Mouse (Mus musculus) mesoderm, embryonic 11.5 days (tissue): ENCODE measurements at regions not wholly inside any gene's neighbourhood (a gene's known extent, or its start where the extent isn't known, plus 50 kb on each side); places are given as distances from the start of the nearest gene placed in this dataset.
A peak's percentile ranks its signal among the peaks of the same experiment; 100 is the strongest.

Experiments used
- DNase-seq: peaks from one replicate; pipeline ENCODE4 v3.0.0-alpha.2; 2012; ENCODE audit warnings: low read depth, low spot score

DNA sequence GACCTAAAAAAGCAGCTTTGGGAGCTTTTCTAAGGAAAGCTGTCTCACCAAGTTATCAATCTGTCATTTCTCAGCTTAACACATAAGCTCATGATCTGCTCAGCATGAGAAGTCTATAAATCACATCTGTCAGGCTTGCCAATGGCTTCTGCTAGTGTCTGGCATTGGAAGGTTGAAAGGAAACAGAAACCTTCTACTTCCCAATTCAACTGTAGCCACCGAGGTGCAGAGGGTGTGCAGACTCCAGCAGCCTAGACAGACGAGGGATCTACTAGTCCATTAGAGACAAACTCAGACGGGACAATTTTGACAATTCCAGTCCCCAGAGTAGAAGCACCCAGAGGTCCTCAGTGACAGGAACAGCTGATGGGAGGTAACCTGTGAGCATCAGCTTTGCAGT, 103.0 kb downstream of the Nab1 start:
- DNase-seq: peak; percentile 16

DNA sequence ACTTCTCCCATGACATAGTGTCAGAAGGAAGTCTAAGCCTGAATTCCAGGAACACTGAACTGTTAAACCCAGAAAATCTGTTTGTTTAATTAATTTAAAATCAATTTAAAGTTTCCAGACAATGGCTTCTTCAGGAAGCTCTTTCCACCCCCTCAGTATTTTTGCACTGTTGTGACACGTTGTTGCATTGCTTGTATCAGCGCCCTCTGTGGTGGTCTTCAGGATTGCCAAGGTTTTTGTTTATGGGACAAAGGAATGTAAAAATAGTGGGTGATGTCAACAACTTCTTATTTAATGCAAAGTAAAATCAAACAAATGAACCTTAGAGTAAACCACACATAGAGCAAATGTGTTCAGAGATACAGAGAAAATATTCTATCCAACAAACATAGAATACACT, 107.5 kb downstream of the Nab1 start:
- no peak for DNase-seq

DNA sequence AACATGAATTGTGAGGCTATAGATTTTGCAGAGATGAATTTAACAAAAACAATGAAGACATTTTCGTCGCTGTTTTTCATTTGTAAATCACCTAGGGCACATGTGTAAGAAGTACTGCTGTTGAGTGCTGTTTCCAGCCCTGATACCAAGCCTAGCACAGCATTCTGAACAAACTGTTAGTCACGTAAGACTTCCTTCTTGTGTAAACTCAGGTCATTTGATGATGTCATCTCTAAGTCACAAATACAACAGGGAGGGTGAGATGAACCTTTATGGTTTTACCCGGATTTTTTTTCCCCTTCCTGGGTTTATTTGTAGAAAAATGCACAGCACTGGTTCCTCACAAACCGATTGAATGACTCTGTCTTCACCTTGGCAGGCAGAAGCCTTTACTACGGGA, 111.6 kb downstream of the Nab1 start:
- DNase-seq: no peak

DNA sequence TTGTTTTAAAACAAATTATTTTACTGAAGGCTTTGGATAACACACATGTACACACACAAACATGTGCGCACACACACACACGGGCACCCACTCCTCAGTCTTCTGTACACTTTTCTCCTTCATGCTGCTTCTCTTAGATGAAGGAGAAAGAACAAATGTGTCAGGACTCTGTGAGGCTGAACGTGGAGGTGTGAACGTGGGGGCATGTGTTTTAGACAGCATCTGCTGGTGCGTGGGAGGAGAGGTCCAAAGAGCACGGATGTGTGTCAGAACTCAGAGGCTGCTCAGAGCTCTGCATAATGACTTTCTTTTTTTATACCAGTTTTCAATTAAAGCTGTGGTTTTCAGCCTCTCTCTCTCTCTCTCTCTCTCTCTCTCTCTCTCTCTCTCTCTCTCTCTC, 112.4 kb downstream of the Nab1 start:
- DNase-seq: peak; percentile 5

DNA sequence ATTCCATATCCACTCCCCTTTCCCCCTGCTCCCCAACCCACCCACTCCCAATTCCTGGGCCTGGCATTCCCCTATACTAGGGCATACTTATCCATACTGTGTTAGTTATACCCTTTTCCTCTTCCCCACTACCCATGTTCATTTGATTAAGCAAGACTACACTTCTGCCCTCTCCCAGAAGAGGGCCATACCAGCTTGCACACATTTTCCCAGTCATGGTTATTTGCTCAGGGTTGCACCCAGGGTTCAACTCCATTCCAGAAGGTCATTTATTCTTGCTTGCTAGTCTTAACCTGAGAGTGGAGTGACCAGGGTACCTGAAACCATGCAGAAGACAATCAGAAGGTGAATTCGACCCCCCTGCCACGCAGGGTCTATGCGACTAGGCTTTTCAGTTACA, 113.4 kb downstream of the Nab1 start:
- DNase-seq: peak; percentile 2

DNA sequence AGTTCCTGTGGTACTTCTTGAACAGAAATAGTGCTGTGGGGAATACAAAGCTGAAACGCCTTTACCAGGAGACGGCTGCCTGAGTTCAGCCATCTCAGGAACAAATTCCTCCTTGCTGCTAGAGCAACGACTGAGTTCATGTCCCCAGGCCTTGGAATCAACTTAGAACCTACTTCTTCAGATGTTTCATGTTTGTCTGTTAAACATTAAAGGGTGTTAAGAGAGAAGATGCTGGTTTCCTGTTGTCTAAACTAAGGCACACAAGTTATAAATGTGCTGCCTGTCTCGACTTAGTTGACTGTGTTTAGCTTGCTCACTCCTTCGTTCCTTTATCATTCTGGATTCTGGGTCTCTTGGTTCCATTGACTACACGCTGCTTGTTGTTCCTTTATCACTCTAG, 125.2 kb downstream of the Nab1 start:
- DNase-seq: no peak

DNA sequence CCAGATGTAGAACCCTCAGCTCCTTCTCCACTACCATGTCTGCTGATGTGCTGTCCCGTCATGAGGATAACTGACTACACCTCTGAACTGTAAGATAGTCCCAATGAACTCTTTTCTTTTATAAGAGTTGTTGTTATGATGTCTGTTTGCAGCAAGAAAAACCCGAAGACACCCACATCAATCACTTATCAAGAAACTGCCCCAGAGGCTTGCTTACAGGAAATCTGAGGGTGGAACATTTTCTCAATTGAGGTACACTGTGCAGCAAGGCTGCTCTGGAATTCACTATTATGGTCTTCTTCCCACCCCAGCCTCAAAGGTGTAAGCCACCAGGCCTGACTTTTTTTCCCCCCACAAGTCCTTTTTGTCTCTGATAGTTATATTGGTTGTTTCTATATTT, 125.8 kb downstream of the Nab1 start:
- DNase-seq: no peak

DNA sequence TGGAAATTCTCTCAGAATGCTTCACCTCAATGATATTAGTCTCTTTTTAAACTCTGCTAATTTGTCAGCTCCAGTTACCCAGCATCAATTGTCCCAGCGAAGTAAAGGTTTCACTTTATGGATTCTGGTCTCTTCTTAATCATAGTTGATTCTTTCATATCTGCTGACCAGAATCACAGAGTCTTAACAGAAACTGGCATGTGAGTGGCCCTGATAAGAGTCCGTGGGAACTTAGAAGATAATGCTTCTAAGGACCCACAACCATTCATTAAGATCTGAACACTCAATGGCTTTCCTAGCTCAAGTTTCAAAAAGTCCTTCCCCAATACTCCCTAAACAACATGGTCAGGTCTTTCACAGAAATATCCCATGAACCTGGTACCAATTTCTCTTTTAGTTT, 126.7 kb downstream of the Nab1 start:
- DNase-seq: no peak

DNA sequence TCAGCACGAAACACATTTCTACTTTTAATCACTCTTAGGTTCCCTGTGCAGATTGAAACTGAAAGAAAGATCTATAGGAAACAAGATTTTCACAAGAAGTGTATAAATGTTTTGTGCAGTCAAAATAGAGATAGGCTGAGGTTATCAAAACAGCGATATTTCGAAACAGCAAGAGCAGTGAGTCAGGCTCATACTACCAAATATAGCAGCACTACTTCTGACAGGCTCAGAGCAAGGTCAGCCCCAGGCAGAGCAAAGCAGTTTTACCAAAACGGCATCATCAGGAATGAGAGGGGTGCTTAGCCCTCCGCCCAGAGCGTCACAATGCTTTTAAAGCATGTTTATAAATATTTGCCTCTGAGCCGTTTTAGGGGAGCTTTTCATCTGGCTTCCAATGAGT, 133.4 kb upstream of the Gls start:
- no peak for DNase-seq

DNA sequence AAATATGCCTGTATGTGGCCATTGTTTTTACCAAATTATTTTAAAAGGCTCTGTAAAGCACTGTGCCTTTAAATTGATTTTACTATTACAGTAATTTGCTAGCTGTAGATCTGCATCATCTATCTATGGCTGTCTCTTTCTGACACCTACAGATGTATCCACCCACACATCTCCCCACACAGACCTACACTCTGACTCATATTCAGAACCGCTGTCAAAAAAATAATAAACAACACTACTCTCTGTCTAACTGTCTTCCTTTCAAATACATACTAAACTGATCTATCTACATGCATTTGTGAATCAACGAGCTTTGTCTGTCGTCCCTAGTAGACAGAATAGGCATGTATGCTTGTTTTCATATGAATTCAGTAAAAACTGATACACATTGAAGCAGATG, 130.6 kb upstream of the Gls start:
- no peak for DNase-seq

DNA sequence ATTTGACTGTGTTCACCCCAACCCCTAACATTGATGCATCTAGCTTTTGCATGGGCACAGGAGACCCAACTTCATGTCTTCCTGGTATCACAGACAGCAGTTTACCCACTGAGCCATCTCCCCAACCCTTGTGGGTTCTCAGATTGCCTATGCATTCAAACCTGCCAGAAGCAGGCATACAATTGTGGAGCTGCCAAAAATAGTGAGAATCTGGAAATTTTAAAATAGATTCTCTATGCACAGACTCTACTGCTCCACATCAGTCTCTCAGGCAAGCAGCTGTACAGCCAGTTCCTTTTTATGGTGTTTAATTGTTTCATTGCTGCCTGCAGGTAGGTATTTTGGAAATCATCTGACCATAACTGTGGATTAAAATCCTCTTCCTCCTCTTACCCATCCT, 129.9 kb upstream of the Gls start:
- no peak for DNase-seq

DNA sequence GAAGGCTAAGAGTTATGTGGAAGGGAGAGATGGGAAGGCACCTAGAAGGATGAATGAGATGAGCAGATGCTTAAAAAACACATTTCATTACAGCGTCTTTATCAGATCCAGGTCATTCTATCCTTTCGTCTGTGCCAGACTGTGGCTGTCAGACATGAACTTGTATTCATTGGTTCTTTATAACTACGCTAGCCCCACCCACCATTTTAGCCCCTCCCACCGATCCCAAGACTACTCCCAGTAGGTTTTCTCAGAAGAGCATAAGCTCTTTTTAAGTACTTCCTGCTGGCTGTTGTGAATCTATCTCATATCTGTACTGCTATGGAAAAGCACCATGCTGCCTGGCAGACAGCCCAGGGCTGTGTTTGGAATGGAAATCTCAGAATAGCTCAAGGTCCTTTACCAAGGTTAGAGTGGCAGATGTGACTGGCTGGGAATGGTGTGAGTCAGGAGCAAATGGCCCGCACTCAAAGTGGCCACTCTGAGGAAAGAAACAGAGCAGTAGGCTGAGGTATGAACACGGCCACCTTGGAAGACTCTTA, 121.1 kb upstream of the Gls start:
- DNase-seq: no peak

DNA sequence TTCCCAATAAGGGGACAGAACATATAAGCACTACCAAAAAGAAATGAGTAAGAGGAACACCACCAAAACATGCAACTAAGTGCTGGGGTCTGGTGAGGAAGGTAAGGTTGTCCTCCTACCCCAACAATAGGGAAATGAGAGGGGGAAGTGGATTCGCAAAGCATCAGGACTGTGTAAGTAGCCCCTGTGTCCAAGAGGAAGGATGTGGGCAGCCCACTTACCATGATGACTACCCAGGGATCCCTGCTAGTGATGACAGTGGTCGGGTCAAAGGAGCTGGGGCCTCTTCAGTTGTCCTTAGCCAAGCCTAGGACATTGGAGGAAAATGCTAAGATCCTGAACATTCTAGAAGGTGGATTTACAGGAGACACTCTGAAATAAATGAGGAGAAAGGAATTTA, 109.1 kb upstream of the Gls start:
- DNase-seq: no peak

DNA sequence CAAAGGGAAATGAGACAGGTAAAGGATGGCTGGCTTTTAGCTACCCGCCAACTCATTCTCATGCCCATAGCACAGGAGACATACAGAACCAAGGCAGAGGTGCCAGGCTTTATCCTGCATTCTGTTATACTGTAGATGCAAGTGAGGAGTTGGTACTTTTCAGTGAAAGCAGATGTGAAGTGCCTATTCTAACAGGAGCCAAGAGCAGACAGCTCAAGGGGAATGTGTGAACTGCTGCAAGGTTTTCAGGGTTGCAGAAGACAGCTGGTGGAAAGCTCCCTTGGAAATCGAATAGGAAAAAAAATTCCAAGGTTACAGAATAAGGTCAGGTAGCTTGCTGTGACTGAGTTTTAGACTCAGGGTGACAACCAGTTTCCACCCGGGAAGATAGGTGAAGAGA, 105.7 kb upstream of the Gls start:
- DNase-seq: no peak

DNA sequence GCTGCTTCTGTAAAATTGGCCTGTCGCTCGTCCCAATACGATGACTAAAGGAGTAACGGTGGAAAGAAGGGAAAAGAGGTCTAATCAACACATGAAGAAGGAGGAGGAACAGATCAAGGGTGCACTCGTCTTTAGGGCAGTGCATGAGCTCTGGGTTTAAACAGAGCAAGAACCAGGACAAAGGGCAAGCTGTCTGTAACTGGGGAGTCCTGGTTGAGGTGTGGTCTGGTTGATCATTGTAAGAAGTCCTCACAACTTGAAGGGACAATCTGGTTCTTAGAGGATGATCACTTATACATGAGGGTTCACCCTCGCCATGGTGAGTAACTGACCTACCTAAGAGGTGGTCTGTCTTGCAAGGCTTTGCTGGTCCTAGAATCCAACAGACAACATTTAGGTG, 105.2 kb upstream of the Gls start:
- no peak for DNase-seq

DNA sequence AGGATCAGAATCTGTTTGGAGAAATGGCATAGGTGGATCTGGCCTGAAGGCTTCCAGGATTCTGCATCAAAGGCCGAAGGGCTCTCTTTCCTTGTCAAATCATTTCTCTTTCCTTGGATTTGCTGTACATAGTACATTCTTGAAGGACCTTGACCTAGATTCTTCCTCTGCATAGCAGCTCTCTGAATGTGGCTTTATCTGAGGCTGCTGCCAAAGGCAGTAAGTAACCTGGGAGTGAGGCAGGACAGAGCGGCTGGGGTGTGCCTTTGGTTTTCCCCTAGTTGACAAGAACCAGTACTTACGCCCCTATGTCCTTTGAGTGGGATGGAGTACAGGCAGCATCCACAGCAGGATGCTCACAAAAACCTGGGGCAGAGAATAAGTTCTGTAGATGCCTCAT, 103.7 kb upstream of the Gls start:
- no peak for DNase-seq

DNA sequence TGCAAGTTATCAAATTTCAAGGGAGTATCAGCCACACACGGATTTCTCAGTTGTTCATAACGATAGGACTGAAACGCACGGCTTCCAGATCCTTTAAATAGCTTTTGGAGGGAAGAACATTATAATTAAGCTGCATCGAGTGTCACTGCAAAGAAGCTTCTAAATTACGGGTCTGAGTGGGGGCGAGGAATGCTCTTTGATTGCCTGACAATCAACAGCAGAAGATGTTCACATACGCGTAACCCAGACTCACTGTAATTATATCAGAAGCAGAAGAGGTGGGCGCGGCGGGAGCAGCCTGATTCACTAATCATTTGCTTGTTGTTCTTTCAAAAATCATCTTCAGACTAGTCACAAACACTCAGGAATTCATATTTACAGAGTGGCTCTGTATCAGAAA, 99.0 kb upstream of the Gls start:
- DNase-seq: no peak

DNA sequence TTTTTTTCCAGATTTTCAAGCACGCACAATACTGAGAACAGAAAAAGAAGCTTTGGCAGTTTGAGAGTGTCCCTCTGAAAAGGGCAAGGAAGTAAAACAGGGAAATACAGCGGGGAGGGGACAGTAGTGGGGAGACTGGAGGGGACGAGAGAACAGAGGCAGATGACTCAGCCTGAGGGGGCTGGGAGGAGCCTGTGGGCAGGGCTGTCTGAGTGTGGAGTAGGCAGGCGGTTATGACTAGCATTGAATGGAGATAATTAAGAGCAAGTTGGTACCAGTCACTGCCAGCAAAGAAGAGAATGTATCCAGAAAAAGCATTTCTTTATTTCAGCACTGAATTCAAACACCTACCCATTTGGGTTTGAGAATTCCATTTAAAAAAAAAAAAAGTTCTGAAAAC, 98.4 kb upstream of the Gls start:
- no peak for DNase-seq

DNA sequence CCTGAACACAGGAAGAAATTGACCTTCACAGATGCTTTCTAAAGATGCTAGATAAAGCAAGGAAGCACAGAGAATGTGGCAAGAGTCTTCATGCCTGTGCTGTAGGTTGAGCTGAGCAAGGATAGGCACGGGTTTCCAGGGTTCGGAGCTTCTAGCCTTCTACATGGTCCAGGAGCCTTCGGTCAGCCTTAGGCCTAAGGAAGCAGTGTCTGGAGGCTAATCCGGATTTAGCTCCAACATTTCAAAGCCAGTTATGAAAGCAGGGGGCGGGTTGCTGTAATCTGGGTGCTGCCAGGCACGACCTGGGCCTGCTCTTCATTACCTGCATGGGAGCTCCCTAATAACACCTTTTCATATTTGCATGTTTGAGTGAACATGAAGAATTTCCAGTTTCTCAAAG, 97.5 kb upstream of the Gls start:
- no peak for DNase-seq

DNA sequence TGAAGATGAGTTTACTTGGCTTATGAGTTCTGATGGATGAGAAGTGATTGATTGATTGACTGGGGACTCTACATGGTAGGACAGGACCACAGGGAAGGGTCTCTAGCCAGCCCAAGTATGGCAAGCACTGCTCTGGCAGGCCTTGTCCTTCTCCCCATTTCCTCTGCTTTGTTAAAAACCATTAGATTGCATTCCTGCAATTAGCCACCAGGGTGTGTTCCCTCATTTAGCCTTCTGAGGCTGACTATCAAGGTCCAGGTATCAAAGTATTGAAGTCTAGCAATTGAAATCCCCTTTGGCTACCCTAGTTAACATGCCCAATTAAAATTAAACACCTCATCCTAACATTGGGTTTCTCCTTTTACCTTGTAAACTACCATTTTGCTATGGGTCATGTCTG, 95.5 kb upstream of the Gls start:
- DNase-seq: no peak

DNA sequence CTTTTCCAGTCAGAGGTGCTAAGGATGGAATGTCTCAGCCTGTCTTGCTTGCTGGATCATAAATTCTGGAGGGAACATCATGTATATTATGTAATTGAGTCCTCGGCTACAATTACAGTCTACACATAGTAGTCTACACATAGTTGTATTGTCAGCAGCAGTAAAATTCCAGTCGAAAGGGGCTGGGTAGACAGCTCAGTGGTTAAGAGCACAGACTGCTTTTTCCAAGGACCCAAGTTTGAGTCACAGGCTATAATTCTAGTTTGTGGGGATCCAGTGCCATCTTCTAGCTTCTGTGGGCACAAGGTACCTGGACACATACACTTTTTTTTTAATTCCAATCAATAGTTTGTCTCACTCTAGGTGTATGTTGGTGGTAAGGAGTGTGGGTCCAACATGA, 91.3 kb upstream of the Gls start:
- no peak for DNase-seq

DNA sequence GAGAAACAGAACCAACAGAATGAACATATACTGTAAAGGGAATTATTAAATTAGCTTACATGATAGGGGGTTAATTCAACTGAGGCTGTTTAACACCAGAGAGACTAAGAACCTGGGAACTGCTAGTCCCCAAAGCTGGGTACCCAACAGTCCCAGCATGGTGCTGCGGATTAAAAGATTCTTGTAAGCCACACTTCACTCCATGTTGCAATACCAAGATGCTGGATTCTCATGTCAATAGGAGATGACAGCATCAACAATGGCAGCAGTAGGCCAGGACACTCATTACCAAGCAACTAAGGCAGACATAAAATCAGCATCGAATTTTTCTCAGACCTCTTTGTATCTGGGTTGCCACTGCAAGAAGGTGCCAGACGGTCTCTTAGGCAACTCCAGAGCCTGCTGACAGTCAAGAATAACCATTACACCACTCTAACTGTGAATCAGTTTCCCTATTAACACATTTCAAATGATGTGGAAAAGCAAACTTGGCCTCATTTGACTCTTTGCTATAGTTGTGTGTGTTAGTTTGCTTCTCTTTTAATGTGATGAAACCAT, 79.1 kb upstream of the Gls start:
- DNase-seq: no peak

DNA sequence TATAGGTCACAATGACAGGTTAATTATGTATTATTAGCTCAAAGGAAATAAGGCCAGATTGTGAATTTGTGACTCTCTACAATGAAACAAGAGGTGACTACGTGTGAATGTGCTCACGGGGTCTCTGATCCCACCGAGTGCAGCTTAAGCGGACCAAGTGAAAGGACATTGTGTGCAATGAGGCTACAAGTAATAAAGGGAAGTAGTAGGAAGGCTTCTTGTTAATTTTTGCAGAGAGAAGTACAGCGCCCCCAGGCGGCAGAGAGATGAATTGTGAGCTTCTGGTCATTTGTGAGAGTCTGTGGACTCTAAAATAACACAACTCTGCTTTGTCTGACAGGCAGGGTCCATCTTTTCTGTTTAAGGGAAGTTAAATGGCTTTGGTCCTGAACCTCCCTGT, 73.9 kb upstream of the Gls start:
- DNase-seq: peak; percentile 49
